Mouse (Mus musculus) cerebral cortex, adult 2 months (tissue): ENCODE data around the gene Polr1e.

Experiments used
- WGBS: fragments of 180-500 bp; shearing (Covaris S2); methylation state at CpG from one replicate; pipeline ENCODE4 v1.1.7; 2018; 5-methylcytosine and 5-hydroxymethylcytosine counted together

Polr1e gene

GRCm38 (mm10) chr4:45054862-45055261 is 36.5 kb downstream of the Polr1e start:
- WGBS: 29% methylated on average over 3 of the region's 3 CpGs

- 59% methylated on average over 8 of the region's 8 CpGs for WGBS
Measured at GRCm38 (mm10) chr4:45055451-45055850, 37.1 kb downstream of the Polr1e start.

- WGBS: 73% methylated on average over 1 of the region's 1 CpGs
Measured at GRCm38 (mm10) chr4:45063836-45064235, 45.5 kb downstream of the Polr1e start.

GRCm38 (mm10) chr4:45064577-45064976 is 46.2 kb downstream of the Polr1e start:
- WGBS: 98% methylated on average over 2 of the region's 2 CpGs

- WGBS: 20% methylated on average over 2 of the region's 2 CpGs
Measured at GRCm38 (mm10) chr4:45066036-45066730, 47.8 kb downstream of the Polr1e start.

- 92% methylated on average over 4 of the region's 4 CpGs for WGBS
Measured at GRCm38 (mm10) chr4:45067742-45068141, 49.4 kb downstream of the Polr1e start.

- WGBS: 86% methylated on average over 15 of the region's 15 CpGs
Measured at GRCm38 (mm10) chr4:45072261-45072973, 54.0 kb downstream of the Polr1e start.

- 95% methylated on average over 6 of the region's 6 CpGs for WGBS
Measured at GRCm38 (mm10) chr4:45073544-45073943, 55.2 kb downstream of the Polr1e start.

GRCm38 (mm10) chr4:45081041-45081440 is 62.7 kb downstream of the Polr1e start:
- WGBS: 75% methylated on average over 4 of the region's 4 CpGs

- 50% methylated on average over 9 of the region's 9 CpGs for WGBS
Measured at GRCm38 (mm10) chr4:45082951-45083350, 64.6 kb downstream of the Polr1e start.

- WGBS: 2% methylated on average over 8 of the region's 8 CpGs
Measured at GRCm38 (mm10) chr4:45083487-45083886, 65.1 kb downstream of the Polr1e start.

GRCm38 (mm10) chr4:45084021-45084894 is 65.9 kb downstream of the Polr1e start, which contains the start of gene Fbxo10:
Gene Fbxo10 (minus strand): TSS chr4:45084604.
- 1% methylated on average over 76 of the region's 77 CpGs for WGBS

GRCm38 (mm10) chr4:45084895-45085290 is 66.5 kb downstream of the Polr1e start:
- 23% methylated on average over 8 of the region's 8 CpGs for WGBS
